Mouse (Mus musculus): ENCODE data around the gene Hacd2. TPM values are rescaled to one million over a fixed set of nuclear protein-coding genes. Genes with fewer than 3 reads are reported as not detected.

Hacd2 gene
- polyA plus RNA-seq, 1 experiment from 2014 or later: 122 TPM

Other genes with a start within 250 kb of the Hacd2 start
- 3.0 and 3.3 TPM in 2 replicates for gene Adcy5, start 132.4 kb downstream of the Hacd2 start, polyA plus RNA-seq (2015; fragmentation: Nextera tagmentation; extraction: Ambion mirVana)